10 mouse cellular contexts compared by ENCODE assay signal in genomic region chr7:46397732-46398333, GRCm38 (mm10). TPM values are rescaled to one million over a fixed set of nuclear protein-coding genes. Genes with fewer than 3 reads are reported as not detected.
A peak's percentile ranks its signal among the peaks of the same experiment; 100 is the strongest.
DNase-seq lines count a peak whose midpoint lies in the region; ATAC-seq lines count a peak whose summit lies in the region.
"Had no signal": no experiment of that assay in that cellular context is flagged by ENCODE, and none has a peak within 500 bp of the region (broad histone marks: within the 10 kb centered on the region; RNA-seq: fewer than 3 reads in every experiment).

No protein-coding gene starts in this region.

- no peak for ATAC-seq in megakaryocyte, adult 5-6 weeks (ENCODE audit: poor library complexity, severe bottlenecking)
- no peak for ATAC-seq in hindbrain, embryonic 13.5 days (ENCODE audit: low FRiP score)
- ATAC-seq in neural tube, embryonic 15.5 days (ENCODE audit: low FRiP score): no peak
- ATAC-seq in granulocyte monocyte progenitor cell, adult 5-6 weeks (replicated peaks; ENCODE audit: poor library complexity, severe bottlenecking): no peak

- peaks cover 9% of the 10 kb centered on the region for H3K9me3 ChIP-seq in megakaryocyte, embryonic 14.5 days
- H3K9me3 ChIP-seq in hindbrain, embryonic 13.5 days: no peaks in the 10 kb centered on the region
- no peaks in the 10 kb centered on the region for H3K9me3 ChIP-seq in neural tube, embryonic 15.5 days (replicated peaks)

- 9% methylated on average over 70 of the region's 70 CpGs for WGBS in hindbrain, embryonic 13.5 days
- 9% methylated on average over 70 of the region's 70 CpGs for WGBS in neural tube, embryonic 15.5 days

- H3K4me3 ChIP-seq in megakaryocyte, embryonic 14.5 days (replicated peaks): peak overlapping the region; percentile 47
- peak overlapping the region; percentile 90 for H3K4me3 ChIP-seq in hindbrain, embryonic 13.5 days
- H3K4me3 ChIP-seq in neural tube, embryonic 15.5 days (replicated peaks): peak overlapping the region; percentile 78

- H3K27ac ChIP-seq in hindbrain, embryonic 13.5 days: no peak overlapping the region
- H3K27ac ChIP-seq in neural tube, embryonic 15.5 days (replicated peaks): peak overlapping the region; percentile 88

- DNase-seq in embryo, embryonic 10 days (ENCODE audit: low spot score): peak; percentile 22
- no peak for DNase-seq in embryo, embryonic 10.5 days (ENCODE audit: low spot score)
- DNase-seq in thymus, postnatal 36 days: no peak
- DNase-seq: lung, embryonic 14.5 days had no signal

- no peaks in the 10 kb centered on the region for H3K36me3 ChIP-seq in megakaryocyte, embryonic 14.5 days (replicated peaks; ENCODE audit: low read length)
- H3K36me3 ChIP-seq in hindbrain, embryonic 13.5 days: no peaks in the 10 kb centered on the region
- H3K36me3 ChIP-seq in neural tube, embryonic 15.5 days: no peaks in the 10 kb centered on the region

- H3K4me2 ChIP-seq in hindbrain, embryonic 13.5 days: peak overlapping the region; percentile 77
- H3K4me2 ChIP-seq in neural tube, embryonic 15.5 days: peak overlapping the region; percentile 81

- peaks cover 84% of the 10 kb centered on the region for H3K27me3 ChIP-seq in megakaryocyte, embryonic 14.5 days (replicated peaks)
- peaks cover 54% of the 10 kb centered on the region for H3K27me3 ChIP-seq in hindbrain, embryonic 13.5 days
- peaks cover 26% of the 10 kb centered on the region for H3K27me3 ChIP-seq in neural tube, embryonic 15.5 days (replicated peaks)

- H3K4me1 ChIP-seq in megakaryocyte, embryonic 14.5 days: peaks cover 41% of the 10 kb centered on the region
- peaks cover 75% of the 10 kb centered on the region for H3K4me1 ChIP-seq in hindbrain, embryonic 13.5 days (replicated peaks)
- peaks cover 65% of the 10 kb centered on the region for H3K4me1 ChIP-seq in neural tube, embryonic 15.5 days

- H3K9ac ChIP-seq in hindbrain, embryonic 13.5 days: peak overlapping the region; percentile 97
- peak overlapping the region; percentile 87 for H3K9ac ChIP-seq in neural tube, embryonic 15.5 days (replicated peaks)
- H3K9ac ChIP-seq: lung, embryonic 14.5 days had no signal

RNA-seq across cellular contexts. Expression of gene Kcnc1, which starts 1.5 kb away (rescaled TPM):
- polyA plus RNA-seq in megakaryocyte, embryonic 14.5 days (2012; ENCODE audit: insufficient read depth, low replicate concordance): 0.27 TPM in 1 of 2 replicates, not detected in the other
- total RNA-seq in megakaryocyte, adult 5-6 weeks (2015): 0.04 TPM in 1 of 2 replicates, not detected in the other
- 0.04 TPM in 2 replicates for total RNA-seq in megakaryocyte, adult 5-6 weeks (2017)
- 9.6 and 9.7 TPM in 2 replicates for polyA plus RNA-seq in hindbrain, embryonic 13.5 days (2015; fragmentation: Nextera tagmentation; extraction: Ambion mirVana)
- polyA plus RNA-seq in neural tube, embryonic 15.5 days (2015; fragmentation: Nextera tagmentation; extraction: Ambion mirVana): 16.8 and 19.4 TPM in 2 replicates
- total RNA-seq in granulocyte monocyte progenitor cell, adult 5-6 weeks (2014; fragmentation: Nextera tagmentation): 2.9 TPM in 1 of 2 replicates, not detected in the other
- 0.09 TPM in 1 of 2 replicates, not detected in the other for total RNA-seq in granulocyte monocyte progenitor cell, adult 5-6 weeks (2017)

RNA-seq across cellular contexts. Expression of gene Myod1, which starts 21.6 kb away (rescaled TPM):
- not detected in 2 replicates for polyA plus RNA-seq in megakaryocyte, embryonic 14.5 days (2012; ENCODE audit: insufficient read depth, low replicate concordance)
- not detected in 2 replicates for total RNA-seq in megakaryocyte, adult 5-6 weeks (2015)
- not detected in 2 replicates for total RNA-seq in megakaryocyte, adult 5-6 weeks (2017)
- 0.94 and 1.4 TPM in 2 replicates for polyA plus RNA-seq in hindbrain, embryonic 13.5 days (2015; fragmentation: Nextera tagmentation; extraction: Ambion mirVana)
- 2.2 and 2.3 TPM in 2 replicates for polyA plus RNA-seq in neural tube, embryonic 15.5 days (2015; fragmentation: Nextera tagmentation; extraction: Ambion mirVana)
- not detected in 2 replicates for total RNA-seq in granulocyte monocyte progenitor cell, adult 5-6 weeks (2014; fragmentation: Nextera tagmentation)
- total RNA-seq in granulocyte monocyte progenitor cell, adult 5-6 weeks (2017): not detected in 2 replicates
- polyA plus RNA-seq: small intestine, adult 2 months had no signal
